Mouse (Mus musculus) stomach, embryonic 16.5 days (tissue): Measurements from ENCODE around the gene Pofut2. TPM values are rescaled to one million over a fixed set of nuclear protein-coding genes. Genes with fewer than 3 reads are reported as not detected.

Source experiments
- ATAC-seq: fragments of 200-750 bp; cut with Nextera tagmentation; 2 replicates; pipeline ENCODE4 v1.8.0; 2017; ENCODE audit warnings: moderate number of reproducible peaks, moderate TSS enrichment; ENCODE audit not compliant: insufficient read depth, low FRiP score
- H3K27ac ChIP-seq: fragments of 300-500 bp; sonication (generic); 2 replicates; pipeline ENCODE4 v1.5.1; 2014; ENCODE audit warnings: low read length
- H3K27me3 ChIP-seq: fragments of 300-500 bp; sonication (generic); 2 replicates; pipeline ENCODE4 v1.6.1; 2014; ENCODE audit warnings: low read length, control low read depth, mixed read lengths; ENCODE audit not compliant: control insufficient read depth, insufficient read depth
- H3K36me3 ChIP-seq: fragments of 300-500 bp; sonication (generic); 2 replicates; pipeline ENCODE4 v1.6.1; 2014; ENCODE audit warnings: low read length; ENCODE audit not compliant: control insufficient read depth, insufficient read depth
- H3K4me1 ChIP-seq: fragments of 300-500 bp; sonication (generic); 2 replicates; pipeline ENCODE4 v1.6.1; 2014; ENCODE audit warnings: low read length, control low read depth, mixed read lengths; ENCODE audit not compliant: control insufficient read depth, insufficient read depth
- H3K4me2 ChIP-seq: fragments of 300-500 bp; sonication (generic); 2 replicates; pipeline ENCODE4 v1.6.1; 2014; ENCODE audit warnings: low read depth, low read length, mixed read lengths
- H3K4me3 ChIP-seq: fragments of 300-500 bp; sonication (generic); replicated peaks from 2 replicates; pipeline ENCODE4 v1.5.1; 2014; ENCODE audit warnings: mild to moderate bottlenecking, low read length
- H3K9ac ChIP-seq: fragments of 300-500 bp; sonication (generic); 2 replicates; pipeline ENCODE4 v1.6.1; 2014; ENCODE audit warnings: low read length
- H3K9me3 ChIP-seq: fragments of 300-500 bp; sonication (generic); replicated peaks from 2 replicates; pipeline ENCODE4 v1.6.1; 2016; ENCODE audit warnings: low read length, control low read depth; ENCODE audit not compliant: control insufficient read depth
- WGBS: fragments of 180-500 bp; shearing (Covaris S2); extraction: QIAGEN DNeasy Blood & Tissue Kit; methylation state at CpG from one replicate; pipeline ENCODE4 v1.1.7; 2014; 5-methylcytosine and 5-hydroxymethylcytosine counted together
- polyA plus RNA-seq: library from polyadenylated mRNA; unstranded; fragments of >200 nt; fragmentation: Nextera tagmentation; extraction: Ambion mirVana; gene quantifications from 2 replicates; pipeline ENCODE4 v1.2.1, GENCODE M21; 2015

The Pofut2 gene
- polyA plus RNA-seq, result 125 and 137 TPM in 2 replicates

DNA sequence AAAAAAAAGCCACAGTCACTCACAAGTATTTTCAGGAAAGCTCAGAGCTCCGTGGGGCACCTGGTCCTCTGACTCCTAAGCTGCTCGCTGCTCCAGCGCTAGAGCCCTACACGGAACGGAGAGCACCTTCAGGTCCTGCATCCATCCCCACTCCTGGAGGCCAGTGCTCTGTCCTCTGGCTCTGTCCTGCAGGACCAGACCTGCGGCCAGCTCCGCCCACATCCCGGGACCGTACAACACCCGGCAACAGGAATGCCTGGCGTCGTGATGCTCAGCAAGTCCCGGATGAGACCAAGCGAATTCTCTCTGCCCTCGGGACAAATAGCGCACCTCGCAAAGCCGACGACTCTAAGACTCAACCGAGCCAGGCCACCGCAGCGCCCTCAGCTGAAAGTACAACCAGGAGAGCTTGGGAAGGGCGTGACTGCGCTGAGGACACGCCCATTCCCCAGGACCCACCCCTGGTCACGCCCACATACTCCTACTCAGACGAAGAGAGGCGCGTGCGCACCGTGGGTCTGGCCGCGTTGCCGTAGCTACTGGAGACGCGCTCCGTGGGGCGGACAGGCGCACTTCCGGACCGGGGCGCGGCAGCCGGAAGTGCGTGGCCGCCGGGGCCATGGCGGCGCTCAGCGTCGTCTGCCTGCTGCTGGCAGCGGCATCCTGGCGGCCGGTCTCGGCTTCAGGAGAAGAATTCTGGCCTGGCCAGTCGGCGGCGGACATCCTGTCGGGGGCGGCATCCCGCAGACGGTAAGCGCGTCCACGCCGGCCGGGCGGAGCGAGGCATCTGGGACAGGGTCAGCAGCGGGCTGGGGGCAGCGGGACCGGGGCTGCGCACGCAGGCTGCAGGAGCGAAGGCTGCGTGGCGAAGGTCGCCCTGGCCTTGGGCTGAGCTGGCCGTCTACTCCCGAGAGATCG is at the start of gene Pofut2:
TSS of gene Pofut2 (plus strand) at position 515 of the 918 bp plus-strand sequence.
- peak; percentile 98 for ATAC-seq
- H3K27ac ChIP-seq, result peak within 1 kb of the TSS; percentile 88

DNA sequence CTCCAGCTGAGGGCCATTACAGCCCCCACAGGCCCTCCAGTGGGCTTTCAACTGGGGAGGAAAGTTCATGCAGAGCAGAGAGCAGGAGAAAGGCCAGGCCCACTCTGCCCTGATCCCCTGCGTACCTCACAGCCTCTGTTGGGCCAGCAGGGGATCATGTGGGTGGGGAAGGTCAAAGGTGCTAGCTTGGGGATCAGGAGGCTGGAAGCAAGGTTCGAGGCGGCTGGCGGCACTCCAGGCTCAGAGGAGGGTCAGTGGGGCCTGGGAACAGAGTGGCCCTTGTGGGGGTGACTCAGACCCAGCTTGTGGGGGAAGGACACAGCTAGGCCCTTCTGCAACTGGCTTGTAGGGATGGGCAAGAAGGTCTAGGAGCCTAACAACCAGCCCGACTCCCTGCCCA is 49.8 kb upstream of the Pofut2 start:
- H3K9me3 ChIP-seq, result no peaks in the 10 kb centered on the region
- no peak overlapping the region for H3K9ac ChIP-seq
- H3K4me2 ChIP-seq, result no peak overlapping the region
- no peaks in the 10 kb centered on the region for H3K27me3 ChIP-seq
- no peaks in the 10 kb centered on the region for H3K36me3 ChIP-seq
- no peak overlapping the region for H3K4me3 ChIP-seq
- ATAC-seq, result no peak
- H3K27ac ChIP-seq, result no peak overlapping the region
- 63% methylated on average over 5 of the region's 5 CpGs for WGBS
- H3K4me1 ChIP-seq, result peaks cover 43% of the 10 kb centered on the region

More for the DNA sequence above, at the start of gene Pofut2:
- H3K36me3 ChIP-seq, result peaks cover 11% of the 10 kb centered on the region
- peak within 1 kb of the TSS; percentile 91 for H3K4me3 ChIP-seq
- H3K4me2 ChIP-seq, result peak within 1 kb of the TSS; percentile 74
- H3K27me3 ChIP-seq, result no peaks in the 10 kb centered on the region
- peaks cover 9% of the 10 kb centered on the region for H3K4me1 ChIP-seq
- no peaks in the 10 kb centered on the region for H3K9me3 ChIP-seq
- peak within 1 kb of the TSS; percentile 95 for H3K9ac ChIP-seq
- WGBS, result under 1% methylated on average over 81 of the region's 81 CpGs

DNA sequence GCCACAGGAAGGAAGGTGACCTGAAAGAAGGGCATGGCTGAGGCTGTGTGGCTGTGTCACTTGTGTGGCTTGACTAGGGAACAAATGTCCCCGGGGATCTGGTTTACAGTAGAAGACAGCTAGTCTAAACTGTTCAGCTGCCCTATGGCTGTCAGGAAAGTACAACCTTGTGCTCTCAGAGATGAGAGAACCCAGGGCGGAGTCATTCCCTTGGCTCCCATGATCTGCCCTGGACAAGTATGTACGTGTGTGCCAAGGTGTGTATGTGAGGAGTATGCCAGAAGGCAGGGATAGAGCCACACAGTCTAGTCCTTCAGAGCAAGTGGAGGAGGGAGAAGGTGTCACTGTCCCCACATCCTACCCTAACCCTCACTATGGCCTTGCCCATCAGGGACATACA is 48.4 kb upstream of the Pofut2 start:
- no peaks in the 10 kb centered on the region for H3K36me3 ChIP-seq
- H3K4me2 ChIP-seq, result no peak overlapping the region
- H3K27ac ChIP-seq, result peak overlapping the region; percentile 74
- H3K4me3 ChIP-seq, result no peak overlapping the region
- peaks cover 41% of the 10 kb centered on the region for H3K4me1 ChIP-seq
- no peak for ATAC-seq
- no peak overlapping the region for H3K9ac ChIP-seq
- H3K27me3 ChIP-seq, result no peaks in the 10 kb centered on the region
- WGBS, result 93% methylated on average over 3 of the region's 3 CpGs
- no peaks in the 10 kb centered on the region for H3K9me3 ChIP-seq

DNA sequence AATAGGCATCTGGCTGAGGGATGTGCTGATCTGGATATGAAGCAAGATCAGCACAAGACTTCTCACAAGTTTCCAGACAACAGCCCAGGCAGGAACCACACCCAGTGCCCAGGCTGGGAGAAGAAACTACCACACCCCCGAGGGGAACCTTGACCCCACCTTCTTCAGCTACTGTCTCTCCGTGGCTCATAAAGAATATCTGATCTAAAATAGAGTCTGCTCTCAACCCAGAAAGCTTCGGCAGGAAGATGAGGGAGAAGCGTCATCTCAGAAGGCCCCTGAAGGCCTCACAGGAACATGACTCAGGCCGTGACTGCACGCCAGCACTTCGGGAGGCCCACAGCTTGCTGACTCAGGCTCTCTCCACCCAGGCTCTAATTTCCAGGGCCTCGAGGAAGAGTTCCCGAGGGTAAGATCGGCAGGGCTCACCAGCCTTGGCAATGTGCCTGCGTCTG is 47.9 kb upstream of the Pofut2 start:
- Histone ChIP-seq H3K36me3 (no peaks in the 10 kb centered on the region), H3K9ac (no peak overlapping the region), H3K4me3 (no peak overlapping the region), H3K27me3 (no peaks in the 10 kb centered on the region), H3K27ac (peak overlapping the region; percentile 74), H3K4me1 (peaks cover 41% of the 10 kb centered on the region), H3K4me2 (no peak overlapping the region), H3K9me3 (no peaks in the 10 kb centered on the region)
- peak; percentile 72 for ATAC-seq
- WGBS, result 27% methylated on average over 11 of the region's 11 CpGs

DNA sequence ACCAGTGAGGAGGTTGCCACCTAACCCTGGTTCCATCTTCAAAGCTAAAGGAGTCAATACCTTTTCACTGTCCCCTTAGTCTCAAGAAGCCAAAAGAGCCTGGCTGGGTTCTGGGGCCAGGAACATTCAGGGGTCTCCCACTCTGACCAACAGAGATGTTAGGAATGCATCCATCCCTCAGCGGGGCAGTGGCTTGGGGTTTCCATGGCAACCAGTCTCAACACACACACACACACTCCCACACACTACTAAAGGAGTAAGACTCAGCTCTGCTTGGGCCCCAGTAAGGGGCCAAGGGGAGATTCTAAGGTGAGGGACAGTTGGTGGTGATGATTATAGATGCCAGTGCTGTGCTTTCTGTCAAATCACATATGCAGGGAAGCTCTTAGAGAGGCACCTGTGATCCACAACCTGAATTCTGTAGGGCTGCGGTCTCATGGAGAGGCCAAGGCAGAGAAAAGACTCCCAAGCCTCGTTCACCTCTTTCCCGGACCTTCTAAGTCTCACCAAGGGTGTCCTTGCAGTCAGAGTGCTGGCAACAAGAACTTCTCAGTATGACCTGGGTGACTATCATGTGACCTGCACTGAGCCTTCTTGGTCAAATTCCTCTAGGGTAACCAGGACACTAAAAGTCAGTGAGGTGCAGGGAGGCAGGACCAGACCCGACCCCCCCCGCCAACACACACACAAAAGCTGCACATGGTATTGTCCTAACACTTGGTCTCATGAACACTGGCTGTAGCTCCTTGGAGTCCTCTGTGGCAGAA is 46.5 kb upstream of the Pofut2 start:
- no peak overlapping the region for H3K4me2 ChIP-seq
- no peaks in the 10 kb centered on the region for H3K9me3 ChIP-seq
- H3K4me3 ChIP-seq, result no peak overlapping the region
- H3K36me3 ChIP-seq, result no peaks in the 10 kb centered on the region
- H3K4me1 ChIP-seq, result peaks cover 31% of the 10 kb centered on the region
- H3K27me3 ChIP-seq, result no peaks in the 10 kb centered on the region
- H3K27ac ChIP-seq, result peak overlapping the region; percentile 74; the same call in 1 of the 2 replicates
- ATAC-seq, result no peak; the same call in 1 of the 2 replicates
- H3K9ac ChIP-seq, result no peak overlapping the region
- WGBS, result 75% methylated on average over 6 of the region's 6 CpGs

DNA sequence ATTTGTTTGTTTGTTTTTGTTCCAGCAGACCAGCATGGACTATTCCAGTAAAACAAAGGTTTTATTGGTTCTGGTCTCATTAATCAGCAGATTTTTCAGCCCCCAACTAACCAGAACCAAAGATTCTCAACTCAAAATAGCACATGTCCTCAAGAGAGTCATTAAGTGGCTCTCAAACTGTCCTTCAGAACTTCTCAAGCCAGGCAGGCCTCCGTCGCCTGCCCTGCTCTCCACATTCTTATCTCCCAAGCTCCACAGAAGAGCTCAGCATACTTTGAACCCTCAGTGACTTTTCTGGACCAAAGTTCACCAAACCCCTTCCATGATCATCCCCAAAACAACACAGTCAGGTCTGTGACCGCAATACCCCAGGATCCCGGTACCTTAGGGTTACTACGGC is 45.5 kb upstream of the Pofut2 start:
- Histone ChIP-seq H3K27me3 (no peaks in the 10 kb centered on the region), H3K9ac (no peak overlapping the region), H3K9me3 (no peaks in the 10 kb centered on the region), H3K4me1 (peaks cover 33% of the 10 kb centered on the region), H3K27ac (no peak overlapping the region), H3K36me3 (no peaks in the 10 kb centered on the region), H3K4me2 (no peak overlapping the region), H3K4me3 (no peak overlapping the region)
- WGBS, result 88% methylated on average over 5 of the region's 5 CpGs
- no peak for ATAC-seq

DNA sequence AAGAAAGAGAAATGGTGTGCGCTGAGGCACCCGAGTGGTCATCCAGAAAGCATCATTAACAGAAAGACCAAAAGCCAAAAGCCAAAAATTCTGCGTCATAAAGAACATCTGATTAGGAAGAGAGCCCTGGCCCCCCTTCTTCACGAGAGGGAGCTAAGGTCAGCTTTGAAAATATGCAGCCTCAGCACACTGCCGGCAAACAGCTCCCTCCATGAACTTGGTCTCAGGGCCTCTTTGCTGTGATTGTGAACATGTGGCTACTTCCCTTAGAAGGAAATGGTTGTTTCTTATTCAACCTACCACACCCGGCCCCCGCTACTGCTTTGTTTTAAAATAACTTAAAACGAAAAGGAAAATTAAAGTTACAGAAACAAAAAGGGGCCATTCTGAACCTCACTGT is 44.4 kb upstream of the Pofut2 start:
- Histone ChIP-seq H3K27me3 (no peaks in the 10 kb centered on the region), H3K4me3 (no peak overlapping the region), H3K4me1 (peaks cover 28% of the 10 kb centered on the region), H3K9ac (no peak overlapping the region), H3K4me2 (no peak overlapping the region), H3K36me3 (no peaks in the 10 kb centered on the region), H3K27ac (peak overlapping the region; percentile 47), H3K9me3 (no peaks in the 10 kb centered on the region)
- ATAC-seq, result no peak
- WGBS, result 34% methylated on average over 8 of the region's 8 CpGs

DNA sequence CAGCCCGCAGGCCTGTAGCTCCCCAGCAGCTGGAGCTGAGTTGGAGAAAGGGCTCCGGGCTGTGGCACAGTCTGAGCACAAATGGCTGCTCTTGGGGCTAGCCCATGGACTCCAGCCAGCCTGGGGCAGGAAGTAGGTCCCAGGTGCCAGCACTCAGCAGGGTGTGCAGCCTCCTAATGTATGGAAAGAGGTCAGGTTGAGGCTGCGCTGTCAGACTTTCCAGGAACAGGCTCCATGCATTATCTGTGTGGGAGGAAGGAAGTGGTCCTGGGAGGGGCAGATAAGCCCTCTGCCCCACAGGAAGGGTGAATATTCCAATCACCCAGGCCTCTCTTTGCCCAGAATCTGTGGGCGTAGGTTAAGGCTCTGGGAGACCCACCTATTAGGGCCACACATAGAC is 43.4 kb upstream of the Pofut2 start:
- H3K4me1 ChIP-seq, result peaks cover 25% of the 10 kb centered on the region

DNA sequence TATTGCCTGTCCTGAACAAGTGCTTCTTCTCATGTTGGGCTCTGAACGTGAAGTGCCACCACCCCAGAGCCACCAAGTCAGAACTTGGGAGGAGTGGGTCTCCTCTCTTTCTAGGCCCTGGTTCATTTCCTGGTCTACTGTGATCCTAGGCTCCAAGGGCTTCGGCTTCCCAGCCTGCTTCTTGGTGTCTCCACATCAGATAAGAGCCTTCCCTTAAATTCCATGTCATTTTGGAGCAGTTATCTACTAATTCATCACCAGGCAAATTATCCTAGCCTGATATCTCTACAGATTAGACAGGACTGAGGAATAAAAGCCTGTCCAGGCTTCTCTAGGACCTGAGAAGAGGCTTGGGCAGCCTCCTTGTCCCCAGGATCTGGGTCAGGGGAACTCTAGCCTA is 42.7 kb upstream of the Pofut2 start:
- Histone ChIP-seq H3K4me2 (no peak overlapping the region), H3K9ac (no peak overlapping the region), H3K4me1 (peaks cover 23% of the 10 kb centered on the region), H3K27ac (no peak overlapping the region), H3K4me3 (no peak overlapping the region), H3K36me3 (no peaks in the 10 kb centered on the region), H3K27me3 (no peaks in the 10 kb centered on the region), H3K9me3 (no peaks in the 10 kb centered on the region)
- ATAC-seq, result no peak
- 64% methylated on average over 2 of the region's 2 CpGs for WGBS

More for the DNA sequence above, 43.4 kb upstream of the Pofut2 start:
- no peaks in the 10 kb centered on the region for H3K9me3 ChIP-seq
- H3K9ac ChIP-seq, result 0 out of 2 replicates have a peak overlapping the region, but pooled peaks have one; percentile 19
- peak overlapping the region; percentile 1; the same call in 1 of the 2 replicates for H3K27ac ChIP-seq
- H3K4me2 ChIP-seq, result no peak overlapping the region
- H3K4me3 ChIP-seq, result no peak overlapping the region
- 56% methylated on average over 4 of the region's 4 CpGs for WGBS
- peak; percentile 12; the same call in 1 of the 2 replicates for ATAC-seq
- H3K36me3 ChIP-seq, result no peaks in the 10 kb centered on the region
- H3K27me3 ChIP-seq, result no peaks in the 10 kb centered on the region
